Mouse (Mus musculus) telencephalon, adult 2 months (tissue): ENCODE results near the gene Kctd15.
A peak's percentile ranks its signal among the peaks of the same experiment; 100 is the strongest.

Experiments used
- DNase-seq: peaks from one replicate; pipeline ENCODE4 v3.0.0-alpha.2; 2011; ENCODE audit warnings: low read depth, low spot score

Gene Kctd15

DNA sequence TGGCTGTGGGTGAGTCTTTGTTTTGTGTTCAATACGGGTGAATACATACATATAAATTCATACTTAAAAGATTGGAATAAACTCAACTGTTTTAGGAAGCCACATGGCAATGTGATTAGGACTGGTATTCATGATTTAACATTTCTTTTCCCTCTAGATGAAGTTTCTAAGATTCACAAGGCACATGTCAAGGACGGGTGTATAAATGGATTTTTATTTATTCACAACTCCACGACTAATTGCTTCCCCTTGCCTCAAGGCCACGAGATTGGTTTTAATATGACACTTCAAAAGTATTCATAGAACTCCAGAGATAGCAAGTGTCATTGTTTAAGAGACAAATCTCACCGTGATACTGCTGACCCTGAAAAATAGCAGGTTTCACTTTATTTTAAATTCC, at the start of gene Kctd15:
Gene Kctd15 (minus strand): TSS at position 101 of the 400 bp plus-strand sequence.
- DNase-seq: no peak

DNA sequence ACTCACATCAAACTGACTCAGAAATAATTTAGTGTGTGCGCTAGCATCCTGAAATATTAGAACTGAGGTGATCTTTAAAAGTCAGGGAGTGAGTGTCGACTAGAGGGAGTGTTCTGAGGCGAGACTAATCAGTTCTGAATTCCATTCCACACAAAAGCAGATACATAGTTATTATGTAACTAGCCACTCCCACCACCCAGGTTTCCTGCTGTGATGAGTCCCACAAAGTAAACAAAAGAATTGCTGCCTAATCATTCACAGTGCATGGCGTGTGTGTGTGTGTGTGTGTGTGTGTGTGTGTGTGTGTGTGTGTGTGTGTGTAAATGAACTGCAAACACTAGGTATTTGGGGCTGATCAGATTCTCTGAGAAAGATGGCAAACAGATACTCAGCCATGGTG, 47.9 kb upstream of the Kctd15 start:
- DNase-seq: no peak

DNA sequence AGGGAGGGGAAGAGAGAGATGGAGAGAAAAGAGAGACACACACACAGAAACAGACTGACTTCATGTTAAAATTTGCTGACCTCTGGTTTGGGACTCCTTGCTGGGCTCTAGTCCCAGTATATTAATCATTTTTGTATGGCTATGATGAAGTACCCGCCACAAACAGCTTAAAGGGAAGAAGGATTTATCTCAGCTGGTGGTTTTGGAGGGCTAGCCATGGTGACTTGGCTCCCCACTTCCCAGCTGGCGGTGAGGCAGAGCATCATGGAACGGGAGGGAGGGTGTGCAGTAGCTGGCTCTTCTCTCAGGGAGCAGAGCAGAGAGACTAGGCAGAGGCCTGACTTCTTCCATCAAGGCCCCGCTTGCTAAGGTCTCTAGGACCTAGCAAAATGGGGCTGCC, 46.9 kb upstream of the Kctd15 start:
- DNase-seq: no peak

DNA sequence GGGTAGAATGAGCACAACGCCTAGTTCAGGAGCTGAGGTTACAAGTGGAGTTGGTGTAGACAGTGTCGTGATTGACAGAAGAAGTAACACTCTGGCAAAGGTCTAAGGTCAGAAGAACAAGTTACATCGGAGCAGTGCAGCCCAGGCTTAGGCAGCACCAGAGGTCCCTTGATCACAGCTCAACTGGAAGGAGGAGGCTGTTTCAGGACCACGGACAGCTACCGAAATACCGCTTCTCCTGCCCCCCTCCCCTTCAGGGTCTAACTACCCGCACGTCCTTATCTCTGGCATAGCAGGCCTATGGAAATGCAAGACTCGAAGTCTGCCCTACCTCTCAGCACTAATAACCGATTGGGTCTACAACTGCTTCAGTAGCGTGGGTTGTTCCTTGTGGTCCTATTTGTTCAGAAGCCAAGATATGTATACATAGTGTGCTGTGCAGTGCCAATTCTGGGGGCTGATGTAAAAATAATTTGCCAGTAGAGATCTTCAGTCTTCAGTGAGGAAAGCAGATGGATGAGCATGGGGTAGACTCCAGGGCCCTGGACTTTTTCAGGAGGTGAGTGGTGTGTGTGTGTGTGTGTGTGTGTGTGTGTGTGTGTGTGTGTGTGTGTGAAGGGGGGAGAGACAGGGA, 46.3 kb upstream of the Kctd15 start:
- peak; percentile 48 for DNase-seq

DNA sequence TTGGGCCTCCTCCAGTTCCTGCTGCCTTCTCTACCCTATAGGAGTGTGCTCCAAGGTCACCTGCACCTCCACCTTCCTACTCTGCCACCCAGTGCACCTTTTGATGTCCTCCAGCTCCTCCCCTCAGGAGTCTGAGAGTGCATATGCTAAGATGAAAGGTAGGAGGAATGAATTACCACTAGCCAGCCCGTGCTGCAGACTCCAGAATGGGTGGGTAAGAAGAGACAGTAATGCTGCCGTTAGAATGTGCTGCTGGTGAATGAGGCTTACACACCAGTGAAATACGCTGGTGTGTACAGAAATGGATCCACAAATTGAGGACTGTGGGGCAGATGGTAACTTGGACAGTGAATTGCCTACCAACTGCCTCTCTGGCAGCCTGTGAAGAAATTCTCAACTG, 43.4 kb upstream of the Kctd15 start:
- no peak for DNase-seq

DNA sequence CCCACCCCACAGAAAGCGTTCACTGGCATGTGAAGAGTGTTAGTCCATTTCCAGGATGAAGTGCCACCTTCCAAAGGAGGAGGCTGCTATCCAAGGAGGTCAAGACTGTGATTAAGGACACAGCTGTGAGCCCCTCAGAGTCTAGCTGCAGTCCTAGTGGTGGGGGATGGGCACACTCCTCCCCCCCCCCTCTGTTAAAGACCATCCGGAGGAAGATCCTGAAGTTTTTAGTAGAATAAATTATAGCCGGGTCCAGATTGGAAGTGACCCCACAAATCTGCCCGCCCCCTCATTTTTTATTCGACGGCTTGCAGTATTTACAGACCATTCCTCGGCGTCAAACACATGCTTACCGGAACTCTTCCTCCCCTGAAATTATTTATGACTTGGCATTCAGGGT, 41.7 kb upstream of the Kctd15 start:
- no peak for DNase-seq

DNA sequence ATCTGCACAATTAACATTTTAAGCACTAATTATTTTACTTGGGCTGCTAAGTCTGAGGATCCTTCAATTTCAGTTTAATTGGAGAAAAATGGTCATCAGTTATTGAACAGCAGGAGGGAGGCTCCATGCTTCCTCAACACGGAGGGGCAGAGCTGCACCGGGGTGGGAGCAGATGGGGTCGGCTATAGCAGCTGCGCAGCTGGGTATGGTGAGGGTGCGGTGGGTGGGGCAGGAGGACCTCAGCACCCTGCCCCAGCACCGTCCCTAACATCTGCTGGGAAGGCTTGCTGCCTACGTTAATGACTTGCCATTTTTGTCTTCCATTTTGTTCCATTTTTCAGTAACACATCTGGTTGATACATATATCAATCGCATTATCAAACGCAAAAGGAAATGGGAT, 39.6 kb upstream of the Kctd15 start:
- DNase-seq: no peak

DNA sequence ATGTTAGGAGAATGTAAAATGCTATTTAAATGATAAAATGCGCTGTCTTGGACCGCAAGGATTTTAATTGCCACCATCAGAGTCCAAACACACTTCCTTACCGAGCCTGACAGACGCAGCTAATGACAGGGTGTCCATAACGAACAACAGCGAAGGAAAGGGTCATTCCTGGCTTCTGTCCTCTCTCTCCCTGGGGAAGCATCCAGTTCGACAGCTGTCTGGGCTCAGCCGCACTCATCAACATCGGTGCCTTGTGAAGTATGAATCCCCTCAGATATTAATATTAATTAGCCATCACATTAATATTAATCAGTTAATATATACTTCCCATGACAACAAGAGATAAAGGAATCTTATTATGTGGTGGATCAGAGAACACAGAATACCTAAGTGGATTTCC, 38.4 kb upstream of the Kctd15 start:
- DNase-seq: no peak

DNA sequence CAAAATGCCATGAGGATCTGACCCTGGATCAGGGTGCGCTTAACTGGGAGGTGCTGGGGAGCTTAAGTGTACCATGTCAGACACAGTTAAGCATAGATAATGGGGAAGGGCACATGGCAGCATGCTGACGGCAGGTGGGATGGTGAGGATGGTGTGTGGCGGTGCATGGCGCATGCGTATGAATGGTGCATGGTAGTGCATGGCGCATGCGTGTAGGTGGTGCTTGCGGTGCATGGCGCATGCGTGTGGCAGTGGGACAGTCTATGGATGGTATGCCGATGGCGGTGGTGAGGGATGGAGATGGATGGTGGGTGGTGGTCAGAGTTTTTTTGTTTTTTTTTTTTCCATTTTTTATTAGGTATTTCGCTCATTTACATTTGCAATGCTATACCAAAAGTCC, 37.4 kb upstream of the Kctd15 start:
- DNase-seq: no peak

DNA sequence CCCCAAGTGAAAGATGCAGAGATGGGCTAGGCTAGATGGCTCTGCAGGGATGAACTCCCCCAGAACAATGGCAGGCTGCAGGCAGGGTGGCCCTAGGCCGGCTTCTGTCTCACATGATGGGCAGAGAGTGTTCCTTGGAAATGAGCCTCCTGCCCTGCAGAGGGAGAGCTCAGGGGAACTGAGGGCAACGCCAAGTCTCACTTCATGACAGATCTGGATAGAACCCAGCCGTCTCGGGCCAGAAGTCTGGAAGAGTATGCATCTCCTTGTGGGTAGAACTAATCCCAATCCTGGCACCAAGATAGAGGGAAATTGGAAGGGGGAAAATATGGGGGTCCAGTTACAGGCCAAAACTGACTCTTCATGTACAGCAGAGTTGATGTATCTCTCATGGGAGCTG, 36.5 kb upstream of the Kctd15 start:
- no peak for DNase-seq

DNA sequence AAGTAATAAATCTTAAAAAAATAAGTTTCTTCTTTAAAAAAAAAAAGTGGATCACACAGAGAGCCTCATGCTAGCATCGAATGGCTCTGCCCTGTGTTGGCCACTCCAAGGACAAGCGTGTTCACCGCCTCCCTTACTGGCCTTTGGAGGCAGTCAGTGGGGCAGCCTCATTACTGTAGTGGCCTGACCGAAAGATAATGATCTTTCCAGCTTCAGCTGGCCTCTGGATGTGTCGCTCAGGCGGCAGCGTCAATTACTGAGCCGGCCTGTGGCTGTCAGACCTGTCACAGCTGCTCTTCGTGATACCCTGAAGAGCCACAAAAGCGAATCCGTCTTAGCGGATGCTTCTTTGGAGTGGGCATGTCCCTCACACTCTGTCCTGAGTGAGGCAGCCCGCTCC, 33.6 kb upstream of the Kctd15 start:
- DNase-seq: no peak

DNA sequence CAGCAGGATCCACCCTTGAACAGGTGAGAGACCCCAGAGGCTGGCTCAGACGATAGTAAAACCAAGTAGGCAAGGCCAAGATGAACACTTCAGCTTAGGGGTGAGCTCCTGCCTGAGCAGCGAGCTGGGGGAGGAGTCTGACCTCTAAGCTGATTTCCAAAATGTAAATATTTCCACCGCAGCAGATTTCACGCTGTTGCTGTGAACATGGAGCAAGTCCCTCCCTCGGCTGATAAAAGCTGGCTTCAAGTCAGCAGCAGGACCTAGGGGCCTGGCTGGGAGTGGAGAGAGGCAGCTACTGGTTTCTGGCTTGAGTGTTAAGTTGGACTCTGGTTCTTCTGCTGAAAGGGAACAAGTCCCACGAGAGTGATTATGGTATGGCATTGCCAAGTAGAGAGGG, 32.5 kb upstream of the Kctd15 start:
- no peak for DNase-seq

DNA sequence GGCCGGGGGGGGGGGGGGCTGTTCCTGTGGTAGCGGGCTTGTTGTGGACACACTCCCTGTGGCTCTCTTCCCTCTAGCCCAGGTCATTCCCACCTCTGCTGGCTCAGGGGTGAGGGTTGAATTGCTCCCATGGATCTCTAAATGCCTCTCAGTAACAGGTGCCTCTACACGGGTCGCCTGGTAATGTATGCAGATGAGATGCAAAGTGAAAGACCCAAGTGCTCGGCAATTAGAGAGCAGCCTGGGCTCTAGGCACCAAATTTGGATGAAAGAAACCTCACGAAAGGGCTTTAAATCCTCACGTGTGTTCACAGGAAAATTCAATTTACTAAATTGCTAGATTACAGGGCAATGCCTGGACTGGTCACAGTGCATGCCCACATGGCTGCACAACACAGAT, 29.3 kb upstream of the Kctd15 start:
- no peak for DNase-seq

DNA sequence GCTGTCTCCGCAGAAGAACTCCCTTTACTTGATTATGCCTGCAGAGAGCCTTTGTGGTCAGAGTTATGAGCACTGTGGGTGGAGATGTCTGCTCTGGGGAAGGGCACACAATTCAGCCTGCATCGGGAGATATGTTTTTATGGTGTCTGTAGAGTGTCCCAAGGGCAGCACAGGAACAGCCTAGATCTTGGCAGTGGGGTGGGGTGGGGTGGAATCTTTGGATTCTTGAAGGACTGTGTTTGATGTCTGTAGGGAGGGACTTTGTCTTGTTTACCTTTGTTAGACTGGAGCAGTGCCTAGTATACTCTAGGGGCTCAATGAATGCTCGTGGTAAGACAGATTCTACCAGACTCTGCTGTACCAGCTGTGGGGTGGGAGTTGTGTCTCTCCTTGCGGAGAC, 28.6 kb upstream of the Kctd15 start:
- DNase-seq: no peak

DNA sequence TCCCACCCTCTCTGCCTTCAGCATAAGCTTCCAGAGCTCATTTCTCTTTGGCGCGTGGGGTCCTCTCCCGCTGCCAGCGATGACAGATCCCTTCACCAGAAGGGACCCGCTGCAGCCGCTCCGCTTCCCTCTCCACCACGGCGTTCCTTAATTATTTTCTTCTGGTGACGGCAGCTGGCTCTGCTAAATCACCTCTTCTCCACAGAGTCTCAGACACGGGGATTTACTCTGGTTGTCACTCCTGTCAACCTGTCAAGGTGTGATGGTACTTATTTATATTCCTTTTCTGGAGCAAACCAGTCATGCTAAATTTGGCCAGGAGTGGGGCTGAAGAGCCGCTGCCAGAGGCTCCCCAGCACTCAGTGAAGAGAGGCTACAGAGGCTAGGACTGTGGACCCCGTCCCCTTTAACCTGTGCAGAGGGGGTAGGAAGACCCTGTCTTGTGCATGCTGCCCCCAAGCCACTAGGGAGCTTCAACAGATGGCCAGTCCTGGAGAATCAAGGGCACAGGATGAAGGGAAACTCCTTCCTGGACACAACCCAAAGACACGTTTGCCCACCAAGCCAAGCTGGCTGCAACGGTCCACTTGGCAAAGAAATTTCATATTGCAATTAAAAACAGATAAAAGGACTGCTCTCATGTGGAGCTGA, 24.4 kb upstream of the Kctd15 start:
- no peak for DNase-seq

DNA sequence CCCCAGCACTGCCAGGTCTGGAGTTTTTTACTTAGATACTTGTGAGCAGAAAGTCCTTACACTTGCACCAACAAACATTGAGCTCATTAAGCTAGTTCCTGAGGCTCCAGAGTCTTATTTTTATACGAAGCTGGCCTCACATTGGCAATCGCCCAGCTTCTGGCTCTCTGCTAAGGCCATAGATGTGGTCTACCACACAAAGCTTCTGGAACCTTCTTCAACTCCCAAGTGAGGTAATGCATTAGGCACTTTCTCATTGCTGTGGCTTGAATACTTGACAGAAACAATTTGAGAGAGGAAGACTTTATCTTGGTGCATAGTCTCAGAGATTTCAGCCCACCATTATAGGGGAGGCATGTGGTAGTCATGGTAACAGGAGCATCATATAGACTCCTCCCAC, 23.4 kb upstream of the Kctd15 start:
- no peak for DNase-seq

DNA sequence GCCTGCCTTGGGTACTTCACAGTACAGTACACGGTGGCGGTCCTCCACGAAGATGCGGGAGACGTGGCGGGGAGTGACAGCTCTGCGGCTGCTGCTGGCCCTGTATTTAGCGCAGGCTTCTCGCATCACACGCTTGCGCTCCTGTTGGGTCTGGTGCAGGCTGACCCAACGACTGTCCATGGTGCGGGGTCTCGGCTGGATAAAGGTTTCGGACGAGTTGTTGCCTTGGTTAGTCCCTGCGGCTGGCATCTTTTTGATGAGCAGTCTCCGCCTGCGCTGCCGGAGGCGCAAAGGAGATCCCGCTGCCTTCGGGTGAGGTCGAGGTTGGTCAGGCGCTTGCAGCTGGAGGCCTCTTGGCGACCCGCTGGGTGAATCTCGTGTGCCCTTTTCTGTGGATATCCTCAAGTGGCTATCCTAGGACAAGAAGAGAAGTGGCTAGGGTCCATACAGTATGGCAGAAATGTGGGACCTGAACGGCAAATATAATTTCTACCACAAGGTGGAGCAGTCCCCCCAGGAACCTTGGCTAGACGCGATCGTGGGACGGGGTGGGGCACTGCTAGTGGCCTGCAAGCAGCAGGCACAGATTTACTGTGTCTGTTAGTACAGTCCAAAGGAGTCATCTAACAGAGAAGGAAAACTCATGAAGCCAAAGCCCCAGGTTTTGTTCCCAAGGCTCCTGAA, 19.4 kb upstream of the Kctd15 start:
- DNase-seq: no peak

DNA sequence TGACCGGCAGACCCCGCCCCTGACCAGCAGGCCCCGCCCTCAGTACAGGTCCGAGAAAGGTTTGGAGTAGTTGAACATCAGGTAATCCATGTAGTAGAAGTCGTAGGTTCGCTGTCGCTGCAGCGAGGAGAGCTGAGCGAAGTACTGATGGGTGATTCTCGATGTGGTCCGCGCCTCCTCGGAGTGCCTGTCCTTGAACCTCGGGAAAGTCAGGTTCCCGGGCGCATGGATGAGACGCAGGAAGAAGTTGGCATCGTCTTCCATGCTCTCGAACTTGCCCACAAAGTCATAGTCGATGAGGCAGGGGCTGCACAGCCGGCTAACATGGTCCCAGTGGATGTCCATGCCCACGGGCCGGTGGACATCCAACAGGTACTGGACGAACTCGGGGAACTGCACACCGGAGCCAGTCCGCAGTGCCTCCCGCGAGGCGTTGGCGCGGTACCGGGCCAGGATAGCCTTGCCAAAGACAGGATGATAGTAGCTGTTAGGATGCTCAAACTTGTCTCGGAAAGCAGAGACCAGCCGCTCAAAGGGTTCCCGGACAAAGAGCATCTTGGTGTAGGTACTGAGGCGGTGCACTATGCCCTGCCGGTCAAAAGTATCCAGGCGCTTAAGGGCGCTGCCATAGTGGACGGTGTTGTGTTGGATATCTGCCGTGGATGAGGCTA, 18.7 kb upstream of the Kctd15 start:
- no peak for DNase-seq

DNA sequence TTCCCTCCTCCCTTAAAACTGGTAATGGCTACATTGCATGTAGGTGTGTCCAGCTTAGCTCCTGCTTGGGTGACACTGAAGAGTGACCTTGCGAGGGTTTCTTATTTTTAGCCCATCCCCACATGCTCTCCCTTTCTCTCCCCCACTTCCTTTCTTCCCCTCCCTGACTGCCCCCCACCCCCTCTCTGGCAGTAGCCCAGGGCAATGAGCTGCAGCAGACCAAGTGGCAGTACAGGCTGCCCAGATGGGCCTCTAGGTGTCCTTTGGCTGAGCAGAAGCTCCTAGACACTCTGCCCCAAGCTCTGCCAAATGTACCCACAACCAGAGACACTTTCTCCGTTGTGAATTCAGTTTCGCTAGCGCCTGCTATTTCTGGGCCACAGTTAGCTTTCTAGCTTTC, 16.4 kb upstream of the Kctd15 start:
- no peak for DNase-seq

DNA sequence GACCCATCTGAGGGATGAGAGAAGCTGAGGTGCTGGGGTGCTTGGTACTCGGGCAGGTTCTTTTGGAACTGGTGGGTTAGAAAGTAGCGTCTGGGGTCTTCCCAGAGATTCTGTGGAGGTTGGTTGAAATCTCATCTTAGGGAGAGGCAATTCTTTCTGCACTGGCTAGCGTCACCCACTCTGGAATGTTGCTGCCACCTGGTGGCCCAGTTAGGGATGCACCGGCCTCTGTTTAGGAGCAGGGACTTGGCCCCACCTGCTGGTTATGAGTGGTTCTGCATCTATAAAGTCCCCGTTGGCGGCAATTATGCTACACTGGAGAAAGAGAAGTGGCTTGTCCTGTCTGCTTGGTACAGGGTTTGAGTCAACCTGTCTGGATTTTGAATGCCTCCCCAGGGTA, 15.4 kb upstream of the Kctd15 start:
- peak; percentile 43 for DNase-seq

DNA sequence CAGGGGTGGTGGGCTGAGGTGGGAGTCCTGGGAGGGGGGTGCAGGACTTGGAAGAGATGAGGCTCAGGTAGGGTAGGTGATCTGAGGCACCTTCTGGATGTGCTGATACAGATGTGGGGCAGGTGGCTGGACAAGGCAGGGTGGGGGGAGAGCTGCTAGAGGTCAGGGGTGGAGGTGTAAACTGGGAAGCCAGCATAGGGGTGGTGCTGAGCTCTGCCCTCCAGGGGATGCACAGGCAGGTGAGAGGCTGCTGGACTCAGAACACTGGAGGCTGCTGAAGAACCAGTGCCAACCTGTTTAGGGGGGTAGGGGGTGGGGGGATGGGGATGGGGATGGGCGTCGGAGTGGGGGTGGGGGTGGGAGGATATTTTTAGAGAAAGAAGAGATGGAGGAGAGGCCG, 14.2 kb upstream of the Kctd15 start:
- no peak for DNase-seq

DNA sequence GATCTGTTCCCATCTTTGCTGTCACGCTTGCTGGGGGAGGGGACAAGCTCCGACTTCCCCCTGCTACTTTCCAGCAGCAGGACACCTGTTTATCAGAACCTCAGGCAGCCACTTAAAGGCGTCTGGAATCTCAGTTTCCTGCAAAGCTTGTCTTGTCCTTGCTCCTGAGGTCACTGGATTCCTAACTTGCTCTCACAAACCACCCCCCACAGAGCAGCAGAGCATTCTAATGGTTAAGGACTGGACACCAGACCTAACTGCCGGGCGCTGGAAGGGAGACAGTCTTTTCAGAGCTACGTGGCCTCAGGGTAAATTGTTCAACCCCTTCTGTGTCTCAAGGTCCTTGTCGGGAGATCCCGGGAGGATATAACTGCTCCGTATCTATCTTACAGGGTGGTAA, 12.8 kb upstream of the Kctd15 start:
- no peak for DNase-seq

DNA sequence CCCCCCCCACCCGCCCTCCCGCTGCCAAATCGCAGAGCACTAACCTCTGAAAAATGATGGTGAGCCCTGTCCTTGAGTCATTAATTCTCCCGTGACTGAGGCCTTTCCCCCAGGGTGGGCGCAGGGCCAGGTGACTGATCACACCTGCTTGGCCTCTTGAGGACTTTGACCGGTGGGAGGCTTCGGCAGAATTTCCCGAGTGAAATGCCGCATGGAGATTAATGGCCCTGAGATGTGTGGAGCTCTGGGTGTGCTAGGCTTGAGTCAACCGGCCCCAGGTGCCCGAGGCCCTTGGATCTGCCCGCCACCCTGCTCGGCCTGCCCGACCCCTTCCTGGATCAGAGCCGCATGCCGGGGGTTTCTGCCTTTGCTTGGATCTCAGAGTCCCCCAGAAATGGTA, 11.3 kb upstream of the Kctd15 start:
- no peak for DNase-seq
